20 mouse cellular contexts compared by ENCODE assay signal in the genomic region with DNA sequence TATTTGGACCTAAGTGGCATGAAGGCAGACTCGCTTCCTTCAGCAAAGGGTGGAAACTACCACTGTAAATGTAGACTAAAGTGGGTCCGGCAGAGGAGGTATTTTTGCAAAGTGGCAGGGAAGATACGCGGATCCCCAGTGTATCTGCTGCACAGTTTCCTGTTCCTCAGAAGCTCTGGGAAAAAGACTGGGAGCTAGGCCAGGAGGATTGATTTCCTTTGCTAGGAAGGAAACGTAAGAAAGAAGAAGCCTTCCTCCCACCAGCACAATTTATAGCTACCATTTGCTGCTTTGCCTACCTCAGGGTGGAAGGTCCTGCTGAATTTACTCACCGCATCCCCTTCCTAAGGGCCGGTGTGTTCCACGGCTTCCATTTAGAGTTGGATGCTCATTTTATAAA.
DNase-seq lines count a peak whose midpoint lies in the region; ATAC-seq lines count a peak whose summit lies in the region.
"Had no signal": no experiment of that assay in that cellular context is flagged by ENCODE, and none has a peak within 500 bp of the region (broad histone marks: within the 10 kb centered on the region; RNA-seq: fewer than 3 reads in every experiment).

No protein-coding gene starts in this region.

- no peak for DNase-seq in frontal cortex, postnatal 10 days (ENCODE audit: low spot score in 2 of 2)
- DNase-seq in kidney, postnatal 10 days = peak; percentile 17
- no peak for DNase-seq in kidney, adult 11 months
- DNase-seq in kidney, postnatal 4 days = peak; percentile 2 to 3
- DNase-seq in kidney, postnatal 25 days = no peak
- DNase-seq: adrenal gland, adult 8-10 months; adrenal gland, postnatal 14 days; adrenal gland, postnatal 36 days; B cell, adult 2 months; cerebellum, adult 11-12 months; cerebellum, adult 2 months; cerebellum, adult 9-10 months; cerebellum, postnatal 10 days; cerebellum, postnatal 25 days had no signal

- ATAC-seq in frontal cortex, adult (ENCODE audit: low TSS enrichment) = 0 out of 2 replicates have a peak, but pooled peaks have one; percentile 38
- ATAC-seq: activated CD4-positive, CD25-positive, alpha-beta regulatory T cell, adult 4 months; CD4-positive, CD25-positive, alpha-beta regulatory T cell, adult 4 months; forebrain, embryonic 13.5 days; forebrain, embryonic 15.5 days; Patski had no signal

Comparison
In these comparisons a context has a peak if more than half of its experiments do, and no peak if none do; other contexts are left out.
1. DNase-seq: peak in kidney, postnatal 10 days (single experiment) and kidney, postnatal 4 days (2 of 2); none in frontal cortex, postnatal 10 days (0 of 2), kidney, adult 11 months (single experiment) and kidney, postnatal 25 days (0 of 2).